ENCODE assay signal across 11 mouse cellular contexts in genomic region chr7:142056601-142057061, GRCm38 (mm10). TPM values are rescaled to one million over a fixed set of nuclear protein-coding genes. Genes with fewer than 3 reads are reported as not detected.
A peak's percentile ranks its signal among the peaks of the same experiment; 100 is the strongest.
DNase-seq lines count a peak whose midpoint lies in the region; ATAC-seq and TF ChIP-seq lines count a peak whose summit lies in the region.
"Had no signal": no experiment of that assay in that cellular context is flagged by ENCODE, and none has a peak within 500 bp of the region (broad histone marks: within the 10 kb centered on the region; RNA-seq: fewer than 3 reads in every experiment).

No protein-coding gene starts in this region.

- no peak for TF ChIP-seq CTCF in left cerebral cortex, adult 2 months (IDR thresholded peaks at IDR 0.05)
- no peak for TF ChIP-seq CTCF in bone marrow, adult 2 months (IDR thresholded peaks at IDR 0.05; ENCODE audit: control insufficient read depth, insufficient read depth, low read length)
- no peak for TF ChIP-seq CTCF in liver, postnatal 0 days (IDR thresholded peaks at IDR 0.05; ENCODE audit: low read depth)

- DNase-seq in left cerebral cortex, adult 2 months (ENCODE audit: extremely low spot score in 1 of 2, low spot score in 2 of 2): no peak
- no peak for DNase-seq in left cerebral cortex, adult 11 months (ENCODE audit: low spot score)
- DNase-seq in liver, postnatal 0 days: no peak
- DNase-seq in cerebellum, postnatal 14 days: no peak
- no peak for DNase-seq in adrenal gland, postnatal 14 days
- DNase-seq in testis, postnatal 14 days (ENCODE audit: low spot score): no peak
- DNase-seq: cerebellum, postnatal 36 days had no signal

- peaks cover 27% of the 10 kb centered on the region for H3K36me3 ChIP-seq in liver, postnatal 0 days (replicated peaks; ENCODE audit: insufficient read depth, low read length)
- H3K36me3 ChIP-seq in stomach, embryonic 15.5 days: peaks cover 6% of the 10 kb centered on the region; the same call in 1 of the 2 replicates

- peaks cover 11% of the 10 kb centered on the region for H3K4me1 ChIP-seq in bone marrow, adult 2 months (ENCODE audit: control insufficient read depth, insufficient read depth, low read length)
- peaks cover 47% of the 10 kb centered on the region for H3K4me1 ChIP-seq in liver, postnatal 0 days (ENCODE audit: insufficient read depth)
- H3K4me1 ChIP-seq in stomach, embryonic 15.5 days: peaks cover 30% of the 10 kb centered on the region

- no peak for TF ChIP-seq POLR2A in bone marrow, adult 2 months (IDR thresholded peaks at IDR 0.05; ENCODE audit: borderline replicate concordance, control insufficient read depth, low read depth, low read length)

- H3K9me3 ChIP-seq in liver, postnatal 0 days (ENCODE audit: low read length): no peaks in the 10 kb centered on the region
- H3K9me3 ChIP-seq in stomach, embryonic 15.5 days: no peaks in the 10 kb centered on the region
- H3K9me3 ChIP-seq: forebrain, embryonic 10.5 days had no signal

- peak overlapping the region; percentile 15; the same call in 1 of the 2 replicates for H3K27ac ChIP-seq in left cerebral cortex, adult 2 months
- peak overlapping the region; percentile 30; the same call in 1 of the 2 replicates for H3K27ac ChIP-seq in bone marrow, adult 2 months (ENCODE audit: control insufficient read depth, insufficient read depth, low read depth, low read length, poor library complexity)
- peak overlapping the region; percentile 26; the same call in 1 of the 2 replicates for H3K27ac ChIP-seq in liver, postnatal 0 days (ENCODE audit: low read depth)
- H3K27ac ChIP-seq in stomach, embryonic 15.5 days: peak overlapping the region; percentile 13; the same call in 1 of the 2 replicates
- H3K27ac ChIP-seq: forebrain, embryonic 10.5 days had no signal

- H3K9ac ChIP-seq in liver, postnatal 0 days (replicated peaks): no peak overlapping the region
- no peak overlapping the region for H3K9ac ChIP-seq in stomach, embryonic 15.5 days

- H3K4me3 ChIP-seq in left cerebral cortex, adult 2 months: no peak overlapping the region
- no peak overlapping the region for H3K4me3 ChIP-seq in bone marrow, adult 2 months (replicated peaks; ENCODE audit: control insufficient read depth, low read depth, low read length)
- no peak overlapping the region for H3K4me3 ChIP-seq in liver, postnatal 0 days (ENCODE audit: low read depth, low read length)
- H3K4me3 ChIP-seq in stomach, embryonic 15.5 days (replicated peaks): no peak overlapping the region
- H3K4me3 ChIP-seq: forebrain, embryonic 10.5 days had no signal

- 39% methylated on average over 1 of the region's 1 CpGs for WGBS in bone marrow, adult 2 months
- WGBS in liver, postnatal 0 days (ENCODE audit: insufficient replicate concordance): 64% methylated on average over 1 of the region's 1 CpGs
- WGBS in stomach, embryonic 15.5 days: 67% methylated on average over 1 of the region's 1 CpGs

- intact Hi-C loops in left cerebral cortex, adult 2 months (cut with DNase I): no loop called here

- no peak overlapping the region for H3K4me2 ChIP-seq in liver, postnatal 0 days (ENCODE audit: low read depth, low read length)
- H3K4me2 ChIP-seq in stomach, embryonic 15.5 days: no peak overlapping the region

- TF ChIP-seq EP300 in liver, postnatal 0 days (IDR thresholded peaks at IDR 0.05; ENCODE audit: low read depth): no peak

- no peaks in the 10 kb centered on the region for H3K27me3 ChIP-seq in liver, postnatal 0 days (ENCODE audit: insufficient read depth, low read length)
- H3K27me3 ChIP-seq in stomach, embryonic 15.5 days (replicated peaks): no peaks in the 10 kb centered on the region

- ATAC-seq in liver, postnatal 0 days: no peak
- no peak for ATAC-seq in stomach, embryonic 15.5 days (ENCODE audit: insufficient read depth, low FRiP score, low read depth)

RNA-seq across cellular contexts. Expression of gene Mob2, which starts 4.2 kb away (rescaled TPM):
- total RNA-seq in left cerebral cortex, adult 2 months (2021): 10 to 100 TPM; 37.6 to 38.7 TPM
- 28.2 and 34.3 TPM in 2 replicates for polyA plus RNA-seq in bone marrow, adult 2 months (2011; ENCODE audit: insufficient read depth, insufficient read length, low replicate concordance, missing spikeins)
- 38.5 and 40.8 TPM in 2 replicates for polyA plus RNA-seq in liver, postnatal 0 days (2015; fragmentation: Nextera tagmentation; extraction: Ambion mirVana)
- 65.2 and 67.8 TPM in 2 replicates for polyA plus RNA-seq in stomach, embryonic 15.5 days (2015; fragmentation: Nextera tagmentation; extraction: Ambion mirVana)
- total RNA-seq in adrenal gland, postnatal 14 days (2021): 47.4 and 48.6 TPM in 2 replicates

RNA-seq across cellular contexts. Expression of gene Dusp8, which starts 39.0 kb away (rescaled TPM):
- total RNA-seq in left cerebral cortex, adult 2 months (2021): 100 to 1,000 TPM; 153 to 173 TPM
- polyA plus RNA-seq in bone marrow, adult 2 months (2011; ENCODE audit: insufficient read depth, insufficient read length, low replicate concordance, missing spikeins): 4.9 and 7.5 TPM in 2 replicates
- 1.8 TPM in 2 replicates for polyA plus RNA-seq in liver, postnatal 0 days (2015; fragmentation: Nextera tagmentation; extraction: Ambion mirVana)
- 5.9 and 7.4 TPM in 2 replicates for polyA plus RNA-seq in stomach, embryonic 15.5 days (2015; fragmentation: Nextera tagmentation; extraction: Ambion mirVana)
- 7.3 and 8.4 TPM in 2 replicates for total RNA-seq in adrenal gland, postnatal 14 days (2021)
- total RNA-seq: monocyte, adult 5-6 weeks had no signal
